Mouse (Mus musculus) lung, postnatal 14 days (tissue): ENCODE data around the gene Idua.

Source experiments
- DNase-seq: peaks from one replicate; pipeline ENCODE4 v3.0.0; 2021

Idua gene

DNA sequence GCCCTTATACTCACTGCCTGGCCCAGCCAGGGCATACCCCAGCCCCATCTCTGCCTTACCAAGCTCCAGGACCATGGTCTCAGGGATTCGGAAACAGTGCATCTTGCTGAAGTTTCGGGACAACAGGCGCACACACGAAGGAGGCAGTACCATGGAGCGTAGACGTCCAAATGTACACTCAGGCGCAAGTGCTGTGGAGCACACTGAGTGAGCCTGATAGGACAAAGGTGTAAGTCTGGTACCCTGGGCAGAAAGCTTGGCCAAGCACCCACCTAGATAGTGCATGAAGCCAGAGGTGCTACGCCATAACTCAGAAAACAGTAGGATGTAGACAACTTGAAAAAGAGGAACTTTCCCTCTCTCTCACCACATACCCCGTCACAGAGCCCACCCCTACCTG lies 4.8 kb upstream of the Idua start:
- DNase-seq, result no peak

DNA sequence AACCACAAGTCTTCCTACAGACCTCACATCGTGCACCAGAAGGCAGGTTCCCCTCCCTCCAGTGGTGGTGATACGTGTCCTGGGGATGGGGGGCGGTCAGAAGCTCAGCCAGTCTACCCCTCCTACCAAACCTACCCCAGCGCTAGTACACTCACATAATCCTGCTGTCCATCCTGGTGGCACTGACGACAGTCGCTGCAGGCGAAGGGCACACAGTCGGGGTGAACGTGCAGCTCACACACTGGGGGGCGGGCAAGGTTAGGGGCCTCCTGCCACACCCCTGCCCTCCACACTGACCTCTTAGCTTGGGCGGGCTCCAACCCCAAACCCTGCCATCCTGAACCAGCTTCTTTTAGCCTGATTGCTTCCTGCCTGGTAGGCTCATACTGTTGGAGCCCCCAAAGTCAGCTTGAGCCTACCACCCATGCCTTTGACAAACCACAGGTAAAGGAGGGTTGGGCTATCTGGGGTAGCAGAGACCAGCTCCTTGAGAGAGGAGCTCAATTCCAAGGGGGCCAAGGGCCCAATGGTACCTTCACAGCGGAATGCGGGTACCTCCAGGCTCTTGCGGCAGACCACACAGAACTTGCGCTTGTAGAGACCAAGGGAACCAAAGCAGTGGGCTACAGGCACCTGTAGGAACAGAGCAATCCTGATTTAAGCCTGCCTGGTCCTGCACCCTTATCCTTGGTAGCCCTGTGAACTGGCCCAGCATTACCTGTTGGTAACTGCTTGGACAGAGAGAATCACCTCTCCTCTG lies 4.1 kb upstream of the Idua start:
- DNase-seq, result no peak

DNA sequence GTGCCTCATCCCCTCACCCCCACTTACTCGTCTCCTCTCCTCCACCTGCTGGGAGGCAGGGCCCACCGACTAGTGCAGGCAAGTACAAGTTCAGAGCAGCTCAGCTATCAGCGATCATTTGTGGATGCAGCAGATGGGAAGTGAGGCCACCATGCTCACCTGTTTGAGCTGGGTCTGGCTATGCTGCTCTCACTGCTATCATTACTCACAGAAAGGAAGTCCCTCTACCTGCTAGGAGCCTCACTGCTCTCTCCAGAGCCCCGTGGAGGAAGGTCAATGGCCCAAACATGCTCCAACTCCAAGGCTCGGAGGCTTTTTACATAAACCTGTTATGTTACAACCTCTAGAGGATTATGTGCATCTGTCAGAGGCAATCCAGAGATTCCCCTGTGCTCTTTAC lies 2.7 kb upstream of the Idua start:
- no peak for DNase-seq

DNA sequence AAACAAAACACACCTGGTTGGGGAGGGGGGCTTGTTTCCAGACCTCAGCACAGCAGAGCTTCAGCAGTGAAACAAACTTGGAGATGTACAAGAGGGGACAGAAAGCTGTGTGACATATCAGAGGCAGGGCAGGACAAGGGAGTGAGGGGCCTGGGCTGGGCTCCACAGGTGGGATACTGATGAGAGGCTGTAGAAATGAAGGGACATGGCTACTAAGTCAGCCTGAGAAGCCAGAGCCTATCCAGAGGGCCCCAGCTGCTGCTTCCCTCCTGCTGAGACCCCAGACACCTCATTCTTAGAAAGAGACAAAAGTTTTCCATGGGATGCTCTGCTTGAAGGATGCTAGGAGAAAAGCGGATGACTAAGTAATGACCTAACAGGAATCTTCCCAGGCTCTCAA lies 1.5 kb upstream of the Idua start:
- DNase-seq, result no peak

DNA sequence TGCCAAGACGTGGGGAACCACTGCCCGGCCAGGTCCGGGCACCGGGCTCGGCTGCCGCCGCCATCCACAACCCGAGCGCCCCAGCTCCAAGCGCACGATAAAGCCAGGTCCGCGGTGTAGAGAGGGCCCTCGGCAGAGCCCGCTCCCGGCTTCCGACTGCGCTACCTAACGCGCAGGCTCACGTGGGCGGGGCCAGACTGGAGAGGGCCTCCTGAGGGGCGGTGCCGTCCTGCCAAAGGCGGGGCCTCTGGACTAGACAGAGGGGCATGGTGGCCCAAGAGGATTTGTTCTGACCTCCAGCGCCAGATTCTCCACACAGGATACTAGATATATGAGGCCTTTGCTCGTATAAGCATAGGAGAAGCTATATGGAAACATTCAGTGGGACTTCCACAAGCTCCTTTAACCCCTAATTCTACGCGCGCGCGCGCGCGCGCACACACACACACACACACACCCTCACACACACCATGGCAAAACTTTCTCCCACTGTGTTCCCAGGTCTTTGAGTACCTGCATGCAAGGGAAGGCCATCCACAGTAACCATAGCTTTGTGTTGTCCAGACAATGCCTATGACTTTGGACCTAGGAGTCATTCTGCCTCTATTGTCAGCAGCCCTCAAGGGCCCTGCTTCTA lies 619 bp downstream of the Idua start:
- DNase-seq, result peak; percentile 94

DNA sequence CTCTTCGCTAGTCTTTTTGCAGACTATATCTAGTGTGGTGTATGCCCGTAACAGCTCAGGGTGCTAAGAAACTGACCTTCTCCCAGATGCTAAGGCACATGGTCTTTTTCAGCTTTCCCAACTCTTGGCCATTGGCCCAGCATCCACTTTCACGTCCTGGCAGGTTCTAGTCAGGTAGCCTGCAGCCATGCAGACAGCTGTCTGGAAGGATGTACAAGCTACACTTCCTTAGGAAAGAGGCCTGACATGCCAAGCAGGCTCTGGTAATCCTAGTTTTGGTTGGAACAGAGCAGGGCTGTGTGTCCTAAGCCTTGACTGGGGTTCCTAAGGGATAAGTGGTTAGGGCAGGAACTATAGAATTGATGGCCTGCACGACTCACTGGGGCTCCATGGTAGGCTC lies 2.6 kb downstream of the Idua start:
- no peak for DNase-seq

DNA sequence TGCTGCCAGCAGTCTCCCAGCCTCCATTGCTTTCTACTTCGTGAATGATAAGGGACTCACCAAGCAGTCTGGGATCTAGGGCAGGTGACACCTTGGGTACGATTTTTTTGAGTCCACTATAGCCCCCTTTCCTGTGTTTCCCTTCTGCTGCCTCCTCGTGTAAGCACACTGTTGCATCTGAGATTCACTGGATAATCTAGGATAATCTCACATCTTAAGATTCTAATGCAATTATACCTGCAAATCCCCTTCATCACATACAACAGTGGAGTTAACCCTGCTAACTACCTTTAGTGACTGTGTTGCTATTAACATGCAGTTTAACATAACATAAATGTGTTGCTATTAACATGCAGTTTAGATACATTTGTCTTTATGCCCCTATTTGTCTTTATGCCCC lies 4.9 kb downstream of the Idua start:
- no peak for DNase-seq

DNA sequence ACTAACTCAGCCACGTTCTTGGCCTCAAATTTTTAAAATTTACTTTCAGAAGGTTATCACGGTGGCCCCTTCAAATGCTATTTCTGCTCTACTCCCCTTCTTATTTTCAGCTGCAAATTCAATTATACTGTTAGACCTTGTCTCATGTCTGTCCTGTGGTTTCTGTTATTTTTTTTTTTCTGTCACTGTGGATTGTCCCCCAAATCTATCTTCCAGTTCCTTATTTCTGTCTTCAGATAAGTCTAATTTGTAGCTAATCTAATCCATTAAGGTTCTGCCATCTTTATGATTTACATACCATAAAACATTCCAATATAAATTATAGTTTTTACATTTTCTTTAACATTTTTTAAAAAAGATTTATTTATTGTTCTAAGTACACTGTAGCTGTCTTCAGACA lies 7.2 kb downstream of the Idua start:
- no peak for DNase-seq

DNA sequence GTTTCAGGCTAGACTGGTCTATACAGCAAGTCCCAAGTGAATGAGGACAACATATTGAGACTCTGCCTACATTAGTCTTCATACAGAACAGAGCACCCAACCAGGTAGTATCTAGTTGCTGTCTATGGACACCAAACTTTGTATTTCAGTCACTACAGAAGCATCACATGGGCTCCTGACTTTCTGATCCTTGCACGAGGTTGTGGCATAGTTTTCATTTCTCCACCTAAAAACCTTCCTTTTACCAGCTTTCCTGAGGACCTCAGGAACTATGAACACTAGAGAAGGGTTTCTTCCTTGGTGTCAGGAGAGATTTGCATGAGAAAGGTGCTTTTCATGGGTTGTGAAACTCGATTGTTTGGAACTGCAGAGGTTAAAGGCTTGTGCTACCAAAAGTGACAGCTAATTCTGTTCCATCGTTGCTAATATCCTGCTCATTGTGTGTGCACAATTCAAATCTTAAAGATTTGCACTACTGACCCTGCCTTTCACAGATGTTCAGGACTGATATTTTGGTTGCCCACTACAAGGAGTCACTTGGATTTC lies 8.3 kb downstream of the Idua start:
- DNase-seq, result no peak

DNA sequence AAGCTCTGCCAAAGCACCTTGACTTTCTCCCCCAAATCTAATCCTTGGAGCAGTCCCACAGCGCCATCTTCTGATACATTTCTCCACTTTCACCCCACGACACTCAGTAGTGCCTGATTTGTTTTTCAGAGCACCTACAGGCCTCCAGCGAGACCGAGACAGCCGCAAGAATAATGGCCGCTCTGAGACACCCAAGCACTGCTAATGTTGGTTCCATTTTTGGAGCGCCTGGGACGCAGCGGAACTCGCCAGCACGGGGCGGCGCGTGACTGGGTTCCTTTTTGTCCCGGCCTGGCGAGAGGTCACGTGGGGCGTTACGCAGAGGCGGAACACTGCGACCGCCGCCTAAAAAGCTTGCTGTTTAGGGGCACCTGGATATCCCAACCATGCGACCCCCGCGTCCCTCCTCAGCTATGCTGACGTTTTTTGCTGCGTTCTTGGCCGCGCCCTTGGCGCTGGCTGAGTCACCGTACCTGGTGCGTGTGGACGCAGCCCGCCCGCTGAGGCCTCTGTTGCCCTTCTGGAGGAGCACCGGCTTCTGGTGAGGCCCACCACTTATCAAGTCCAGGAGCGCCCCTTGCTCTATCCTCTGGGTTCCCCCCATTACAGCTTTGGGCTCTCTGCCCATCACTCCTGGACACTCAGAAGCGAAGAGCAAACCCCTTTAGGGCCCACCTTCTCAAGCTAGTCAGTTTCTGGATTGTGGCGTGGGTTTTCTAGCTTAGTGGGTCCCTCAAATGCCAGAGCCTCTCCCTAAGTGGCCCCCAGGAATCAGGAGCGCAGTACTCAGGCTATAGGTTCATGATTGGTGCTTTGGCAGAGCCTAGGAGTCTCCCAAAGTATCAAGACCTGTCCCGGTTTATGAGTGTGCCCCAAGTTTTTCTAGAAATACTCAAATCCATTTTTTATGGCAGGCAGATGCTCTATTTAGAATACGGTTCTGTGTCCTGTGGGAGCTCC lies 9.1 kb downstream of the Idua start, which contains the start of gene Dgkq:
Dgkq (minus strand) TSS at position 696 of the 960 bp plus-strand sequence.
- peak; percentile 88 for DNase-seq

DNA sequence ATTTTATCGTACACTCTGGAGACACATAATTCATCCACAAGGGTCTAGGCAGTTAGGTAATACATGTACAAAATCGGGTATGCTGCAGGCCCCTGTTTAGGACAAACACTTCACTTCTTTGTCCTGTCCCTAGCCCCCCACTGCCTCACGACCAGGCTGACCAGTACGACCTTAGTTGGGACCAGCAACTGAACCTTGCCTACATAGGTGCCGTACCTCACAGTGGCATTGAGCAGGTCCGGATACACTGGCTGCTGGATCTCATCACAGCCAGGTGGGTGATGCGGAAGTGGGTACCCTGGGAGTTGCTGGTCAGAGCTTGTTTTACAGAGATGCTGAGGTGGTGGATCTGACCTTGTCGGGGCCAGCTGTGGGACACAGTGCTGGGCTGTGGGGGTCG lies 9.9 kb downstream of the Idua start:
- DNase-seq, result no peak

DNA sequence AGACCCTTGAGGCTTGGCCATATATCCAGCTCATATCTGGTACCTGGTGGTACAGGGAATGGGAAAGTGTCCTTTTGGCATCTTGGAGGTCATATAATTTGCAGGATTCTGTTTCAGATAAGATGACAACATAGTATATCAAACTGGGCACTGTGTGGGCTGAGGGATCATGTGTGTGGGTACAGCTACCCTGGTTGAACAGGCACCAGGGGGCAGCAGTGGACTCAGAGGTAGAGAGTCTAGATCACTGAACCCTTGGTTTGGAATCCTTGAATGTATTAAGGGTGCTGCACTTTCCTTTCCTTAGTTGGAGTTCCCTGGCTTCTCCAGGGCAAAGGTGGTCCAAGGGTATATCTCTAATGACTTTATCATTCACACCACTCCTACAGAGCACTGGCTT lies 10.7 kb downstream of the Idua start:
- peak; percentile 61 for DNase-seq

DNA sequence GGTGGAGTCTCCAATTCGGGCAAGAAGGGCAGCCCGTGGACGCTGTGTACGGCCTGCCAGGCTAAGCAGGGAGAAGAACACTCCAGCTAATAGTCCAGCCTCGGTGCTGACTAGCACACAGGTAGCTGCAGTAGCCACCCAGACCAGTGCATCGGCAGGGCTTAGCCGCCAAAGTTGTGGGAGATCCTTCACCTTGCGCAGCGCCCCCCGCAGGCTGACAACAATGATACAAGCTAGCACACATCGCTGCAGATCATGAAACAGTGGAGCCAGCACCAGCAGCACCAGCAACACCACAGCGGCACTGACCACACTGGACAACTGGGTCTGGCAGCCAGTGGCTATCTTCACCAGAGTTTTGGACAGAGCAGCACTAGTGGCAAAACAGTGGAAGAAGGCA lies 11.6 kb downstream of the Idua start:
- no peak for DNase-seq

DNA sequence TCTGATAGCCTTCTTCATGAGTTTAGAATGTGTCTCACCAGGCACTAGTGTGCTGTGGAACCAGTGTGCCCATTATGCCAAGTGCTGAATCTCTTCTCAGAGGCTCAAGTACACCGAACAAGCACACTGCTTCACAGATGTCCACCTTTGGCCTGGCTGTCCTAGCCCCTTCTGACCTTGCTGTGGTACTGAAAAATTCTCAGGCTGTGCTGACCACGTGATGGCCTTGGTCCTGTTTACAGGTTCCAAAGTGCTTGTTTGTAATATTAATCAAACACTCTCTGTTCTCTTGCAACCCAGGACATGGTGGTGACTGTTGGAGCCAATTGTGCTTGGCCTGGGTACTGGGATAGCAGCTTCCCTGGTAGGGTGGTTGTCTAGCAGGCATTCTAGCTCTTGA lies 14.5 kb downstream of the Idua start:
- no peak for DNase-seq

DNA sequence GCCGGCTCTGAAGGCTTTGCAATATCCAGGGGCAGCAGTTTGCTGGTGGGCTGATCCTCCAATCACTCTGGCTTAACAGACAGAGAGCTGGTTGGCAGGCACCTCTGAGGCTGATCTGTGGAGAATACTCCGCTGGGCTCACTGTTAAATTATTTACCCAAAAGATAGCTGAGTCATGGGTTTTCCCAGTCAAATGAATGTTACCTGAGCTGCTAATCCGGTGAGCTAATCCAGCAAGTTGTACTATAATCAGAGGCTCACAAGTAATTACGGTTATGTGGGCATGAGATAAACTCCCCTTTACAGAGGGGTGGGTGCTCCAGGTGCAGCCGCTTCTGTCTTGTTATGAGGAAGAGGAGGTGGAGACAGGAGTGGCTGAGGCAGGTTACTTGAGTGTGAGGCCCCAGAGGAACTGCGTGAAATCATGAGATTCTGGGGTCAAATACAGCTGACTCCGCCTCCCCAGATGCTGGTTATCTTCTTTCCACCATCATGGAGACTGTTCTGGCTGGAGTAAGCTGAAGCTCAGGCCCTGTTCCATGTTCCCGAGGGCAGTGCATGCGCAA lies 15.2 kb downstream of the Idua start, which contains the start of gene Slc26a1:
Slc26a1 (minus strand) TSS at position 319 of the 566 bp plus-strand sequence.
- no peak for DNase-seq

DNA sequence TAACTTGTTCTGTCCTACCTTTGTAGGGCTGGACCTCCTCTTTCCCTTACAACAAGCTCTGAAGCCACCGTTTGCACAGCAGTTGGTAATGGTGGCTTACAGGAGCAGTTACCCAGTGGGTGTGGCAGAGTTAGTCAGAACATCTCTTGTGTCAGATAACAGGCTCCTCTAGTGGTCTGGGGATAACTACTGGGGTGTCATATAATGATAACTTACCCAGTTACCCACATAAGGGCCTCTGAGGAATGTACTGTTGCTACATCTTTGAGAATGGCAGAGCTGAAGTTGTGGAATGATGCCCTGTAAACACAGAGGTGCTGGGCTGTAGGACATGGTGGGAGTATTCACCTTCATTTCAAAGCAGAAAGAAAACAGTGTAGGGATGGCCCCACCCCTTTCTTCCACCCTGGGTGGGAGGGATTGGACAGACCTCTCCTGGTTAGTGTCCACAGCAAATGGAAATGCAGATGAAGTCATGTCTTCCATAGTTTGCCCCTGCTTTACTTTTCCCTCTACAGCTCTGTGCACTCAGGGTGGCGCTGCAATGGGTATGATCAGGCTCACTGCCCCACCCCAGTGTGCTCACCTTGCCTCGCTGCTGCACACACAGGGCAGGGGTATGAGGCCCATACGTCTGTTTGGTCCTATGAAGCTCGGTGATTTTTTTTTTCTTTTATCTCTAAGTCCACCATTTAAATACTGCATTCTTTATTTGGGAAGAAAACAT lies 16.8 kb downstream of the Idua start:
- no peak for DNase-seq

DNA sequence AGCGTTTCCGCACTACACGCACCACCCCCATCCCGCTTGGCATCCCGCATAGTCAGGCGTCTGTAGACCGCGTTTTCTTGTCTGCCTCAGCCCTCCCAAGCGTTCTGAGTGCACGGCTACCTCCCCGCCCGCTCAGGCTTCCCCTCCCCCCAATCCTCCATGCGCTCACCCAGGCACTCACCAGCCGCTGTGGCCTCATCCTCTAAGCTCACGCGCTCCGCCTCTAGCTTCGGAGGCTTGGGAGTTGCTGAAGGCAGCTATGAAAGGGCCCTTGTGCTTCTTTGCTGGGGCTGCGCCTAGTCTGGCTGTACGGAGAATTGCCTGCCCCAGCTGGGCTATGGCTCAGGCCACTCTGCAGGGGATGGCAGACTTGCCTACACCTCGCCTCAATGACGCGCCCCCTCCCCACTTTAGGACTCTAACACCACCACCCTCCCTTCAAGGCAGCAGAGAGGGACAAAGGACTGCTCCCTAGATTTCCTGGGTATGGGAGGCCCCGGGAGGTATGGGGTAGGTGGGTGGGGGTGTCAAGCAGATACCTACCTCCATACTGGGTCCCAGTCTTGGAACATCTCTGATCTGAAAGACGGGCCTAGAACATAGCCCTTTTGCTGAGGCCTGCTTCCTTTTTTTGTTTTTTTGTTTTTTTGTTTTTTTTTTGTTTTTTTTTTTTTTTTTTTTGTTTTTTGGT lies 17.6 kb downstream of the Idua start:
- DNase-seq, result peak; percentile 25

DNA sequence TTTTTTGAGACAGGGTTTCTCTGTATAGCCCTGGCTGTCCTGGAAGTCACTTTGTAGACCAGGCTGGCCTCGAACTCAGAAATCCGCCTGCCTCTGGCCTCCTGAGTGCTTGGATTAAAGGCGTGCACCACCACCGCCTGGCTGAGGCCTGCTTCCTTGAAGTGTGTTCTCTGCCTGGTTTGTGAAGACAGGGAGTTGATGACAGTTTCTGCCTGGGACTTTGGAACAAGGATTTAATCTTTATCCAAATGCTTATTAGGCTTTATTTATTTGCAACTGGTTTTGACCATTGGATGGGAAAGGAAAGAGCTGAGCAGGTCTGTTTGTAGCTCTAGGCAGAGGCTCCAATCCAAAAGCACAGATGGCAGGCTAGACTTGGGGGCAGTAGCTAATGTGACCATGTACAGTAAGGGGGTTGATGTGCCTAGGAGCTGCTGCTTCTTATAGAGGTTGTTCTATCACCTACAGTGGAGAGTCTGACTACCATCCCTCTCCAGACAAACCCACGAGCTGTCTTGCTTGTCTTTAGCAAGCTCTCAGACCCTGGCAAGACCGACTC lies 18.2 kb downstream of the Idua start:
- no peak for DNase-seq

DNA sequence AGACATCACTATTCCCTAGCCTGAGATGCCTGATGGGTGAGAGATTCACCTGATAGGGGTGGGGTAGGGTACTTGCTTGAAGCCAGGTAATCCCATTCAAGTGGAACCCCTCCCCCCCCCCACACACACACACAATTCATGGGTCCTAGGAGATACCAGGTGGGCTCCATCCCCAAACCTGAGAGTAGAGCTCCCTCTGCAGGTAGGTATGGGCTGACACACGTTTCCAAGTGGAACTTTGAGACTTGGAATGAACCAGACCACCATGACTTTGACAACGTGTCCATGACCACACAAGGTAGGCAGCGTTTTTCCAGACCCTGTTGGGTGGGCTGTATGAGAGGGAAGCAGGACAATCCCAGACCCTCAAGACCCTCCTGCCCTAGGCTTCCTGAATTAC lies 19.8 kb downstream of the Idua start:
- no peak for DNase-seq

DNA sequence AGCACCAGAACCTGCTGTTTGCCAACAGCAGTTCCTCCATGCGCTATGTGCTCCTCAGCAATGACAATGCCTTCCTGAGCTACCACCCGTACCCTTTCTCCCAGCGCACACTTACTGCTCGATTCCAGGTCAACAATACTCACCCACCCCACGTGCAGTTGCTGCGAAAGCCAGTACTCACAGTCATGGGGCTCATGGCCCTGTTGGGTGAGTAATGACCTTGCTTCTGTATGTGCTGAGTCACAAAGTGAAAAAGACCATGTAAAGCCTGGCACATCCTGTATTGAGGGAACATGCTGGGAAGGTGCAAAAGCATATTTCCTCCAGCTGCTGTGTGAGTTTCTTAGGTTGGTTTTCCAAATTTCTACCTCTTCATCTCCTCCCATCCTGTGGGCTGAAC lies 20.7 kb downstream of the Idua start:
- DNase-seq, result no peak

DNA sequence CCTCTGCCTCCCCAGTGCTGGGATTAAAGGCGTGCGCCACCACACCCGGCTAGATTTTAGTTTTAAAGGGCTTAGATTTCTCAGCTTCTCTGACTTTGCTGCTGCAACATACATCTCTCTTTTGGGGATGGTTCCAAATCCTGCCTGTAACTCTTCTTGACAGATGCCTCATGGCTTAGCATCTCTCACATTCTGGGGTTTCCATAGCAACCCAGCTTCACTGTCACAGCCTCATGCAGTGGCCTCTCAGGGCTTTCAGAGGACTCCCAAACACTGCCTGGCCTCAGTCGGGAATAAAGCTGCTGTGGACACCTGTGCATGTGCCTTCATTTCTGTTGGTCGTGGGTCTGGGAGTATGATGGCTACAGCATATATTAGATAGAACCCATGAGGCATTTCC lies 29.0 kb downstream of the Idua start:
- no peak for DNase-seq
